Mouse (Mus musculus): ENCODE data around the gene Bub3.

DNA sequence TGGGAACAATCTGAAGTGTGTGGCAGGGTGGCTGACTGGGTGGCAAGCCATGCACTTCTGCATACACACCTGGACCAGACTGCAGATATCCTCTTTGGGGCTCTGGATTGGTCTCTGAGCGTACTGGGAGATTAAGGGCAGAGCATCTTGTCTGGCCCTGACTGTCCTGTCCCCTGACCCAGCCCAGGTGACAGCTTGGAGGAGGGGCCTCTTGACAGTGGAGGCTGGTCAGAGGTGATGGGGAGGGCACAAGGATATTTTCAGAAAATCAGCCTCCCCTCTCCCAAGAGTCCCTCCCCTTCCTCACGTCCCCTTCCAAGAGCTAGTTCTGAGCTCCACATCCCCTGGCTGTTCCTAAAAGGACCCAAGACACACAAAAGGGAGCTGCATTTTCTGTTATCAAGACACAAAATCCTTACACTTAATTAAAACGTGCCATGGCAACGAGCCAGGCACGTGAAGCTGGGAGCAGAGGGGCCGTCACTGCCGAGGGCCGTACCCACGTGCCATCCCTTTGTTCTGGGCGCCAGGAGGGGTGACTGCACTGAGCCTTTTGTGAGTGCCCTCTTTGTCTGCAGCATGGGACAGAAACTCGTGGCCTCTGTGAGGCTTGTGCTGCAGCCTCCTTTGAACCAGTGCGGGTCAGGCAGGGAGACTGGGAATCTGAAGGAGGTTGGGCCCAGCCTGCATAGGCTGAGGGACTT is 37.9 kb downstream of the Bub3 start:
- TF ChIP-seq JUND (IDR thresholded peaks at IDR 0.05; ENCODE audit: low read depth, low read length) = no peak
- TF ChIP-seq E2F4 (IDR thresholded peaks at IDR 0.05; ENCODE audit: borderline replicate concordance, low read depth, low read length) = no peak
- TF ChIP-seq CHD2 (IDR thresholded peaks at IDR 0.05; ENCODE audit: low read length) = no peak
